Mouse (Mus musculus): ENCODE data around the gene 1810024B03Rik. TPM values are rescaled to one million over a fixed set of nuclear protein-coding genes. Genes with fewer than 3 reads are reported as not detected.

1810024B03Rik gene
- polyA plus RNA-seq, 1 experiment: 1.1 TPM

DNA sequence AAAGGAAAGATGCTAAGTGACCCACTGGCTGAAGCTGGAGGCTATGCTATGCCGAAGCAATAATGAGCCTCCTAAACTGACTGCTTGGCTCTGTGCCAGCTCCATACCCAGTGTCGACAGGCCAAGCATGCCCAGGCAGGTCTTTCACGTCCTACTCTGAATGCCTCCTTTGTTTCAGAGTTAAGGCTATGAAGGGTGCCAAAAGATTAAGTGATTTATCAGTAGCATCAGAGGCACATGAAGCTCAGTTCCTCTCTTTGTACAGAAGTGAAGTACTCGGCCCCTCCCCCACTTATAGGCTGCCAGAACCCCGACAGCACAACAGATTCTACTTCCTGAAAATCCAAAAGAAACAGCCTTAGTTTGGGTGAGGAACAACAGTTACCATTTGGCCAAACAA is 71.1 kb downstream of the 1810024B03Rik start:
- TF ChIP-seq REST (IDR thresholded peaks at IDR 0.05; ENCODE audit: insufficient read depth, insufficient read length) (no peak), POLR2AphosphoS2 (IDR thresholded peaks at IDR 0.05; ENCODE audit: insufficient read length, low read depth) (no peak), TCF12 (IDR thresholded peaks at IDR 0.05; ENCODE audit: insufficient read depth, poor library complexity, severe bottlenecking) (no peak), MYOD1 (IDR thresholded peaks at IDR 0.05; ENCODE audit: control insufficient read depth in 1 of 3, insufficient read length in 2 of 3, low read depth in 2 of 3) (no peak), E2F4 (IDR thresholded peaks at IDR 0.05; ENCODE audit: insufficient read depth) (no peak), SRF (IDR thresholded peaks at IDR 0.05; ENCODE audit: control insufficient read depth, insufficient read length, low read depth) (no peak), POLR2A (IDR thresholded peaks at IDR 0.05; ENCODE audit: insufficient read length, low read depth) (no peak), USF1 (IDR thresholded peaks at IDR 0.05; ENCODE audit: low read depth) (no peak), MYOG (IDR thresholded peaks at IDR 0.05; ENCODE audit: control insufficient read depth in 1 of 3, insufficient read depth in 1 of 3, insufficient read length in 2 of 3, low read depth in 2 of 3) (no peak), CEBPB (IDR thresholded peaks at IDR 0.05; ENCODE audit: insufficient read depth, poor library complexity, severe bottlenecking) (no peak), MAX (IDR thresholded peaks at IDR 0.05; ENCODE audit: low read depth) (no peak), TCF3 (IDR thresholded peaks at IDR 0.05; ENCODE audit: insufficient read length, low read depth) (no peak)
- Histone ChIP-seq H3K4me2 (ENCODE audit: low read depth) (no peak overlapping the region), H3K4me3 (no peak overlapping the region), H3K79me2 (ENCODE audit: control insufficient read depth, insufficient read depth) (peaks cover 15% of the 10 kb centered on the region), H3K27me3 (ENCODE audit: control insufficient read depth, insufficient read depth, insufficient read length) (no peaks in the 10 kb centered on the region), H3ac (ENCODE audit: control insufficient read depth, insufficient read length) (no peak overlapping the region), H3K36me3 (ENCODE audit: control insufficient read depth, insufficient read depth) (no peaks in the 10 kb centered on the region)

Other genes with a start within 250 kb of the 1810024B03Rik start
- gene Ap4e1, start 199.6 kb downstream of the 1810024B03Rik start, polyA plus RNA-seq (2012; fragmentation: generic; extraction: Trizol): 2.3 TPM
- gene Blvra, start 137.6 kb downstream of the 1810024B03Rik start, polyA plus RNA-seq (2012; fragmentation: generic; extraction: Trizol): 17.3 TPM
- gene Ncaph, start 74.3 kb downstream of the 1810024B03Rik start, polyA plus RNA-seq (2012; fragmentation: generic; extraction: Trizol): 14.2 TPM
- gene Itpripl1, start 64.8 kb downstream of the 1810024B03Rik start, polyA plus RNA-seq (2012; fragmentation: generic; extraction: Trizol): 1.2 TPM
- gene Snrnp200, start 106 bp upstream of the 1810024B03Rik start, polyA plus RNA-seq (2012; fragmentation: generic; extraction: Trizol): 41.2 TPM
- 53.9 TPM for gene Ciao1, start 39.5 kb upstream of the 1810024B03Rik start, polyA plus RNA-seq (2012; fragmentation: generic; extraction: Trizol)
- 23.0 TPM for gene Tmem127, start 39.6 kb upstream of the 1810024B03Rik start, polyA plus RNA-seq (2012; fragmentation: generic; extraction: Trizol)
- 25.9 TPM for gene Stard7, start 61.9 kb upstream of the 1810024B03Rik start, polyA plus RNA-seq (2012; fragmentation: generic; extraction: Trizol)
- gene Dusp2, start 127.9 kb upstream of the 1810024B03Rik start, polyA plus RNA-seq (2012; fragmentation: generic; extraction: Trizol): 4.5 TPM
- gene Astl, start 130.4 kb upstream of the 1810024B03Rik start, polyA plus RNA-seq (2012; fragmentation: generic; extraction: Trizol): 0.01 TPM
- not detected for gene Adra2b, start 154.9 kb upstream of the 1810024B03Rik start, polyA plus RNA-seq (2012; fragmentation: generic; extraction: Trizol)
- not detected for gene Gpat2, start 216.9 kb upstream of the 1810024B03Rik start, polyA plus RNA-seq (2012; fragmentation: generic; extraction: Trizol)
- 5.9 TPM for gene Fahd2a, start 236.3 kb upstream of the 1810024B03Rik start, polyA plus RNA-seq (2012; fragmentation: generic; extraction: Trizol)